Mouse (Mus musculus): ENCODE data around the gene Birc5. TPM values are rescaled to one million over a fixed set of nuclear protein-coding genes. Genes with fewer than 3 reads are reported as not detected.

The Birc5 gene
- polyA plus RNA-seq, 1 experiment: 46.1 TPM

GRCm38 (mm10) chr11:117834086-117834485, 15.0 kb upstream of the Birc5 start:
- TF ChIP-seq POLR2A (IDR thresholded peaks at IDR 0.05; ENCODE audit: control insufficient read depth, low read depth, low read length): 0 out of 2 replicates have a peak, but pooled peaks have one; percentile 21
- TF ChIP-seq CTCF (IDR thresholded peaks at IDR 0.05; ENCODE audit: control insufficient read depth, insufficient read depth, insufficient replicate concordance, low read depth, low read length): no peak
- no peak overlapping the region for H3K4me3 ChIP-seq (ENCODE audit: control insufficient read depth, low read depth, low read length)
- peak overlapping the region; percentile 41 for H3K27ac ChIP-seq (ENCODE audit: control insufficient read depth, insufficient read depth, low read depth, low read length)
- no peaks in the 10 kb centered on the region for H3K36me3 ChIP-seq (ENCODE audit: control insufficient read depth, insufficient read depth, low read length)
- H3K27me3 ChIP-seq (ENCODE audit: control insufficient read depth, insufficient read depth, low read length): no peaks in the 10 kb centered on the region
- H3K4me1 ChIP-seq (ENCODE audit: control insufficient read depth, insufficient read depth, low read length): peaks cover 21% of the 10 kb centered on the region

GRCm38 (mm10) chr11:117836306-117836705, 12.7 kb upstream of the Birc5 start:
- no peaks in the 10 kb centered on the region for H3K27me3 ChIP-seq (ENCODE audit: control insufficient read depth, insufficient read depth, low read length)
- H3K4me3 ChIP-seq (ENCODE audit: control insufficient read depth, low read depth, low read length): peak overlapping the region; percentile 41

GRCm38 (mm10) chr11:117838572-117838971, 10.5 kb upstream of the Birc5 start:
- Histone ChIP-seq H3K4me1 (ENCODE audit: control insufficient read depth, insufficient read depth, low read length) (peaks cover 9% of the 10 kb centered on the region), H3K4me3 (ENCODE audit: control insufficient read depth, low read depth, low read length) (no peak overlapping the region), H3K36me3 (ENCODE audit: control insufficient read depth, insufficient read depth, low read length) (no peaks in the 10 kb centered on the region), H3K27ac (ENCODE audit: control insufficient read depth, insufficient read depth, low read depth, low read length) (no peak overlapping the region), H3K27me3 (ENCODE audit: control insufficient read depth, insufficient read depth, low read length) (no peaks in the 10 kb centered on the region)
- TF ChIP-seq CTCF (IDR thresholded peaks at IDR 0.05; ENCODE audit: control insufficient read depth, insufficient read depth, insufficient replicate concordance, low read depth, low read length): no peak
- no peak for TF ChIP-seq POLR2A (IDR thresholded peaks at IDR 0.05; ENCODE audit: control insufficient read depth, low read depth, low read length)

More at GRCm38 (mm10) chr11:117836306-117836705, 12.7 kb upstream of the Birc5 start:
- Histone ChIP-seq H3K27ac (ENCODE audit: control insufficient read depth, insufficient read depth, low read depth, low read length) (no peak overlapping the region), H3K4me1 (ENCODE audit: control insufficient read depth, insufficient read depth, low read length) (peaks cover 21% of the 10 kb centered on the region), H3K36me3 (ENCODE audit: control insufficient read depth, insufficient read depth, low read length) (no peaks in the 10 kb centered on the region)
- no peak for TF ChIP-seq CTCF (IDR thresholded peaks at IDR 0.05; ENCODE audit: control insufficient read depth, insufficient read depth, insufficient replicate concordance, low read depth, low read length)
- TF ChIP-seq POLR2A (IDR thresholded peaks at IDR 0.05; ENCODE audit: control insufficient read depth, low read depth, low read length): no peak

- H3K4me3 ChIP-seq (ENCODE audit: control insufficient read depth, low read depth, low read length): no peak overlapping the region
- no peak for TF ChIP-seq CTCF (IDR thresholded peaks at IDR 0.05; ENCODE audit: control insufficient read depth, insufficient read depth, insufficient replicate concordance, low read depth, low read length)
- H3K4me1 ChIP-seq (ENCODE audit: control insufficient read depth, insufficient read depth, low read length): peaks cover 9% of the 10 kb centered on the region
- no peaks in the 10 kb centered on the region for H3K27me3 ChIP-seq (ENCODE audit: control insufficient read depth, insufficient read depth, low read length)
- no peaks in the 10 kb centered on the region for H3K36me3 ChIP-seq (ENCODE audit: control insufficient read depth, insufficient read depth, low read length)
- no peak overlapping the region for H3K27ac ChIP-seq (ENCODE audit: control insufficient read depth, insufficient read depth, low read depth, low read length)
Observed at GRCm38 (mm10) chr11:117839021-117839420, 10.0 kb upstream of the Birc5 start.

- H3K27me3 ChIP-seq (ENCODE audit: control insufficient read depth, insufficient read depth, low read length): no peaks in the 10 kb centered on the region
- H3K36me3 ChIP-seq (ENCODE audit: control insufficient read depth, insufficient read depth, low read length): no peaks in the 10 kb centered on the region
- H3K27ac ChIP-seq (ENCODE audit: control insufficient read depth, insufficient read depth, low read depth, low read length): no peak overlapping the region
- TF ChIP-seq POLR2A (IDR thresholded peaks at IDR 0.05; ENCODE audit: control insufficient read depth, low read depth, low read length) (no peak), CTCF (IDR thresholded peaks at IDR 0.05; ENCODE audit: control insufficient read depth, insufficient read depth, insufficient replicate concordance, low read depth, low read length) (no peak)
- no peak overlapping the region for H3K4me3 ChIP-seq (ENCODE audit: control insufficient read depth, low read depth, low read length)
- peaks cover 9% of the 10 kb centered on the region for H3K4me1 ChIP-seq (ENCODE audit: control insufficient read depth, insufficient read depth, low read length)
Observed at GRCm38 (mm10) chr11:117840910-117841309, 8.1 kb upstream of the Birc5 start.

GRCm38 (mm10) chr11:117843434-117843833, 5.6 kb upstream of the Birc5 start:
- H3K4me3 ChIP-seq (ENCODE audit: control insufficient read depth, low read depth, low read length): no peak overlapping the region
- no peak overlapping the region for H3K27ac ChIP-seq (ENCODE audit: control insufficient read depth, insufficient read depth, low read depth, low read length)
- TF ChIP-seq POLR2A (IDR thresholded peaks at IDR 0.05; ENCODE audit: control insufficient read depth, low read depth, low read length) (no peak), CTCF (IDR thresholded peaks at IDR 0.05; ENCODE audit: control insufficient read depth, insufficient read depth, insufficient replicate concordance, low read depth, low read length) (no peak)

GRCm38 (mm10) chr11:117844997-117845396, 4.1 kb upstream of the Birc5 start:
- Histone ChIP-seq H3K27ac (ENCODE audit: control insufficient read depth, insufficient read depth, low read depth, low read length) (no peak overlapping the region), H3K4me1 (ENCODE audit: control insufficient read depth, insufficient read depth, low read length) (peaks cover 14% of the 10 kb centered on the region), H3K27me3 (ENCODE audit: control insufficient read depth, insufficient read depth, low read length) (no peaks in the 10 kb centered on the region), H3K36me3 (ENCODE audit: control insufficient read depth, insufficient read depth, low read length) (no peaks in the 10 kb centered on the region), H3K4me3 (ENCODE audit: control insufficient read depth, low read depth, low read length) (no peak overlapping the region)
- TF ChIP-seq POLR2A (IDR thresholded peaks at IDR 0.05; ENCODE audit: control insufficient read depth, low read depth, low read length) (no peak), CTCF (IDR thresholded peaks at IDR 0.05; ENCODE audit: control insufficient read depth, insufficient read depth, insufficient replicate concordance, low read depth, low read length) (no peak)

More at GRCm38 (mm10) chr11:117843434-117843833, 5.6 kb upstream of the Birc5 start:
- Histone ChIP-seq H3K27me3 (ENCODE audit: control insufficient read depth, insufficient read depth, low read length) (no peaks in the 10 kb centered on the region), H3K36me3 (ENCODE audit: control insufficient read depth, insufficient read depth, low read length) (no peaks in the 10 kb centered on the region), H3K4me1 (ENCODE audit: control insufficient read depth, insufficient read depth, low read length) (peaks cover 7% of the 10 kb centered on the region)

- Histone ChIP-seq H3K4me1 (ENCODE audit: control insufficient read depth, insufficient read depth, low read length) (peaks cover 14% of the 10 kb centered on the region), H3K27me3 (ENCODE audit: control insufficient read depth, insufficient read depth, low read length) (no peaks in the 10 kb centered on the region), H3K27ac (ENCODE audit: control insufficient read depth, insufficient read depth, low read depth, low read length) (no peak overlapping the region), H3K36me3 (ENCODE audit: control insufficient read depth, insufficient read depth, low read length) (no peaks in the 10 kb centered on the region; the same call in 1 of the 2 replicates), H3K4me3 (ENCODE audit: control insufficient read depth, low read depth, low read length) (no peak overlapping the region)
- no peak for TF ChIP-seq POLR2A (IDR thresholded peaks at IDR 0.05; ENCODE audit: control insufficient read depth, low read depth, low read length)
- no peak for TF ChIP-seq CTCF (IDR thresholded peaks at IDR 0.05; ENCODE audit: control insufficient read depth, insufficient read depth, insufficient replicate concordance, low read depth, low read length)
Observed at GRCm38 (mm10) chr11:117845651-117846050, 3.4 kb upstream of the Birc5 start.

Data from testis, adult 2 months (tissue).